Mouse (Mus musculus): ENCODE data around the gene Gm37240.

Gene Gm37240

DNA sequence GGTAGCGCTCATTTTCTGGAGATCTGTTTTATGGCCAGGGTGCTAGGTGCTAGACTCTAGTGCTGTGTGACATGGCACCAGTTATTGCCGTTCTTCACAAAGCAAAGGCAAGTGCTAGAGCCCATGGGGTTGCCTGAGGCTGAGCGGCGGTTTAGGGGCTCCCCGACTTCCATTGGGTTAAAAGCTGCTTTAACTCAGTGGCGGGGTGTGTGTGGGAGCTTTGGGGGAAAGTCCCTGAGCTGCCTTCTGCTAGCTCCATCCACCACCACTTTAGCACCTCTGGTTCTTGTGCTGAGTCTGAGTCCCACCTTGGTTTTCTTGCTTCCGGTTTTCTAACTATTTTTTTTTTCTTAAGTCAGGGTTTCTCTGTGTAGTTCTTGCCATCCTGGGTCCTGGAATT, 1207.3 kb downstream of the Gm37240 start:
- no peaks in the 10 kb centered on the region for H3K27me3 ChIP-seq (ENCODE audit: control insufficient read depth, insufficient read depth, low read length, poor library complexity, severe bottlenecking)
- DNase-seq (ENCODE audit: low read depth, low spot score): peak; percentile 41
- H3K36me3 ChIP-seq (ENCODE audit: control insufficient read depth, insufficient read depth, low read length, poor library complexity, severe bottlenecking): no peaks in the 10 kb centered on the region; the same call in 1 of the 2 replicates

DNA sequence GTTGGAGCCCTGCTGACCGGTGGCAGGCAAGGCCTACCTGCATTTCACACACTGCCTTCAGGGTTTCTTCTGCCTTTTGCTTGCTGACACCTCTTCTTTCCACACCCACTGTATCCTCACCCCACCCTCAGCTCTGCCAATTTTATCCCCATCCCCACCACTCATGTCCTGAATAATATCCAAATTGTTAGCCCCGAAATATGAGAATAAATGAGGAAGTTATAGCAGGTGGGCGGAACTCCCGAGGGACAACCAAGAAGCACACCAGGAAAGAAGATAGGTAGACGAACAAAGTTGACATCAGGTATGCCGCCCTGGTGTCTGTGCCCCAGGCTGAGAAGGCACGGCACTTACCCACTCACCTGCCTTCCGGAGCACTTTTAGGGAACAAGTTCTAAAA, 1207.8 kb downstream of the Gm37240 start:
- H3K27me3 ChIP-seq (ENCODE audit: control insufficient read depth, insufficient read depth, low read length, poor library complexity, severe bottlenecking): no peaks in the 10 kb centered on the region
- peak; percentile 55 for DNase-seq (ENCODE audit: low read depth, low spot score)

GRCm38 (mm10) chr3:84678891-84679290, 1208.4 kb downstream of the Gm37240 start:
- Histone ChIP-seq H3K36me3 (ENCODE audit: control insufficient read depth, insufficient read depth, low read length, poor library complexity, severe bottlenecking) (no peaks in the 10 kb centered on the region; the same call in 1 of the 2 replicates), H3K27me3 (ENCODE audit: control insufficient read depth, insufficient read depth, low read length, poor library complexity, severe bottlenecking) (no peaks in the 10 kb centered on the region)
- DNase-seq (ENCODE audit: low read depth, low spot score): peak; percentile 68

More for the DNA sequence above, 1207.8 kb downstream of the Gm37240 start:
- no peaks in the 10 kb centered on the region; the same call in 1 of the 2 replicates for H3K36me3 ChIP-seq (ENCODE audit: control insufficient read depth, insufficient read depth, low read length, poor library complexity, severe bottlenecking)

GRCm38 (mm10) chr3:84675710-84676109, 1211.6 kb downstream of the Gm37240 start:
- no peak for DNase-seq (ENCODE audit: low read depth, low spot score)
- H3K27me3 ChIP-seq (ENCODE audit: control insufficient read depth, insufficient read depth, low read length, poor library complexity, severe bottlenecking): no peaks in the 10 kb centered on the region

GRCm38 (mm10) chr3:84673552-84673951, 1213.8 kb downstream of the Gm37240 start:
- DNase-seq (ENCODE audit: low read depth, low spot score): peak; percentile 72

More at GRCm38 (mm10) chr3:84675710-84676109, 1211.6 kb downstream of the Gm37240 start:
- no peaks in the 10 kb centered on the region; the same call in 1 of the 2 replicates for H3K36me3 ChIP-seq (ENCODE audit: control insufficient read depth, insufficient read depth, low read length, poor library complexity, severe bottlenecking)

GRCm38 (mm10) chr3:84672136-84672535, 1215.2 kb downstream of the Gm37240 start:
- peak; percentile 50 for DNase-seq (ENCODE audit: low read depth, low spot score)
- Histone ChIP-seq H3K36me3 (ENCODE audit: control insufficient read depth, insufficient read depth, low read length, poor library complexity, severe bottlenecking) (no peaks in the 10 kb centered on the region), H3K27me3 (ENCODE audit: control insufficient read depth, insufficient read depth, low read length, poor library complexity, severe bottlenecking) (no peaks in the 10 kb centered on the region)

More at GRCm38 (mm10) chr3:84673552-84673951, 1213.8 kb downstream of the Gm37240 start:
- H3K36me3 ChIP-seq (ENCODE audit: control insufficient read depth, insufficient read depth, low read length, poor library complexity, severe bottlenecking): no peaks in the 10 kb centered on the region; the same call in 1 of the 2 replicates
- H3K27me3 ChIP-seq (ENCODE audit: control insufficient read depth, insufficient read depth, low read length, poor library complexity, severe bottlenecking): no peaks in the 10 kb centered on the region

DNA sequence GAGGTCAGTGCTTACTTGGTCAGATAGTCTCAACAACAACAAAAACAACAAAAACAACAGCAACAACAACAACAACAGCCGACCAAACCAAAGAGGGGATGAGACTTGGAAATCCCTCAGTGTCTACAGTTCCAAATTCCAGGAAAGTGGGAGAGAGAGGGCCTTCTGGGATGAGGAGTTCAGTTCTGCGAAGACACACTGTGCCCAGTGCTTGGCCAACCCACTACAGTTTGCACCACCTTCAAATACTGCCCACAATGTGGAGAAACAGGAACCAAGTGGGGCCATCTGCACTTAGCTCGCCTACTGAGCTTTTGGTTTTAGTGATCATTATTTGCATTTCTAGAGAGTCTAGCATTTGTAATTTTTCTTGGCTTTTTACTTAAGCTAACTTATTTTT, 1218.4 kb downstream of the Gm37240 start:
- Histone ChIP-seq H3K36me3 (ENCODE audit: control insufficient read depth, insufficient read depth, low read length, poor library complexity, severe bottlenecking) (no peaks in the 10 kb centered on the region), H3K27me3 (ENCODE audit: control insufficient read depth, insufficient read depth, low read length, poor library complexity, severe bottlenecking) (no peaks in the 10 kb centered on the region)
- peak; percentile 60 for DNase-seq (ENCODE audit: low read depth, low spot score)

DNA sequence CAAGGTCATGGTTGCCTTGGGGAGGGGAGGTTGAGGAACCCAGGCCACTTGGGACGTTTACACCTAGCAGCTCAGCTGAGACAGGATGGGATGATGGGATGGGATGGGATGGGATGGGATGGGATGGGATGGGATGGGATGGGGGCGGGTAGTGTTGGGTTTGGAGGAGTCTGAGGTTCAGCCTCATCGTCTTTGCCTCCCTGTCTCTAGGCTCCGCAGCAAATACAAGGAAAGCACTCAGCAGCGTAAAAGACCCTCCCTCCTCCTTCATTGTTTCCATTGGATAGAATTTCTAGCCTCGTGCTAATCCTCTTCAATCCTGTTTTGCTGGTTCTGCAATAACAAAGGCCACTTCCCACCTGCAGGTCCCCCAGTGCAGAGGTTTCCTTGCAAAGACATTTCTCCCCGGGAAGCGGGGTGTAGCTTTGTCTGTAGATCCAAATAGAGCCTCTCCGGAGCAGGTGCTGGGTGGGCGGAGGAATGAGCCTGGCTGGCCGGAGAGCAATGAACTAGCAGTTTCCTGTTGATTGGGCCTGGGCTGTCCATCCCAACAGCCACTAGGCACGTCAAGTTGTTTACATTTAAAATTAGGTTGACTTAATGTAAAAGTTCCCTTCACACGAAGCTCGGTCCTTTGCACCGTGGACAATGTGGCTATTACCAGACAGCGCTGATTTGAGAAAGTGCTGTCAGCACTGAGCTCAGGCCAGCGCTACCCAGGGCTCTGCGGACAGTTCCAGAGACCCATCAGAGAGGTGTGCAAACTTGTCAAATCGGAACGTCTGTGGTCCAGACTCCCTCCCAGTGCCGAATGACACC, 1221.9 kb downstream of the Gm37240 start:
- no peaks in the 10 kb centered on the region for H3K27me3 ChIP-seq (ENCODE audit: control insufficient read depth, insufficient read depth, low read length, poor library complexity, severe bottlenecking)

DNA sequence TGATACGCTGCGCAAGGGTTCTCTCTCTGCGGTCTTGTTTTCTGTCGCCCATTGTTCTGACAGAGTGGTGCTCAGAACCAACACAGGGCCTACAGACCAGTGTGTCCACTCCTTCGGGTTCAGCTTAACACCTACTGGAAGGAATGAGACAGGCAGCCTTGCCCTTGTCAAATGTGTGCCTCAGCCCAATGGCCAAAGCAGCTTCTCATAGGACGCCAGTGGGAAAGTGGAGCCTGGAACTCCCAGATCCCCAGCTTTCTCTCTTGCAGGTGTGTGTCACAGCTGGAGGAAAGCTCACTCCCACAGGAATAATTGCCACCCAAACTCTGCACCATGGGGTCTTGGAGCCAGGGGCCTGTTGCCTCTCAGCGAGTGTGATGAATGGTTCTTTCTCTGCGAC, 1222.6 kb downstream of the Gm37240 start:
- H3K36me3 ChIP-seq (ENCODE audit: control insufficient read depth, insufficient read depth, low read length, poor library complexity, severe bottlenecking): no peaks in the 10 kb centered on the region
- no peaks in the 10 kb centered on the region for H3K27me3 ChIP-seq (ENCODE audit: control insufficient read depth, insufficient read depth, low read length, poor library complexity, severe bottlenecking)

More for the DNA sequence above, 1221.9 kb downstream of the Gm37240 start:
- no peaks in the 10 kb centered on the region for H3K36me3 ChIP-seq (ENCODE audit: control insufficient read depth, insufficient read depth, low read length, poor library complexity, severe bottlenecking)
- no peak for DNase-seq (ENCODE audit: low read depth, low spot score)

GRCm38 (mm10) chr3:84663858-84664257, 1223.5 kb downstream of the Gm37240 start:
- no peak for DNase-seq (ENCODE audit: low read depth, low spot score)
- Histone ChIP-seq H3K27me3 (ENCODE audit: control insufficient read depth, insufficient read depth, low read length, poor library complexity, severe bottlenecking) (no peaks in the 10 kb centered on the region), H3K36me3 (ENCODE audit: control insufficient read depth, insufficient read depth, low read length, poor library complexity, severe bottlenecking) (no peaks in the 10 kb centered on the region)

More for the DNA sequence above, 1222.6 kb downstream of the Gm37240 start:
- DNase-seq (ENCODE audit: low read depth, low spot score): no peak

DNA sequence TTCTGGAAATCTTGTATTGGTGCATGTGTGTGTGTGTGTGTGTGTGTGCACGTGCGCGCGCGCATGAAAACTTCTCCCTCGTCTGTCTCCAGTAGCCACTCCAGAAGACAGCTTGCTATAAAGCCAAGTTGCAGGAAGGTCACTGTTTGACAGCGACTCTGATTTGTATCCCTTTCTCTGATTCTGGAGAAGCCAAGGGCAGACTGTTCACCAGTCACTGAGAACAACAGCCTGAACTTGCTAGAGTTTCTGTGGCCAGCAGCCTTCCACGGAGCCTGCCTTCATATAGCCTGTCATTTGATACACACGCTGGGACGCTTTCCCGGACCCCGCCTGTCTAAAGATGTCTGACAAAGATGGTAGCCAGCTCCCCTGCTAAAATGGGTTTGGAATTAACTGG, 1224.2 kb downstream of the Gm37240 start:
- Histone ChIP-seq H3K36me3 (ENCODE audit: control insufficient read depth, insufficient read depth, low read length, poor library complexity, severe bottlenecking) (no peaks in the 10 kb centered on the region), H3K27me3 (ENCODE audit: control insufficient read depth, insufficient read depth, low read length, poor library complexity, severe bottlenecking) (no peaks in the 10 kb centered on the region)
- no peak for DNase-seq (ENCODE audit: low read depth, low spot score)

GRCm38 (mm10) chr3:84660380-84660779, 1226.9 kb downstream of the Gm37240 start:
- DNase-seq (ENCODE audit: low read depth, low spot score): peak; percentile 53
- Histone ChIP-seq H3K36me3 (ENCODE audit: control insufficient read depth, insufficient read depth, low read length, poor library complexity, severe bottlenecking) (no peaks in the 10 kb centered on the region), H3K27me3 (ENCODE audit: control insufficient read depth, insufficient read depth, low read length, poor library complexity, severe bottlenecking) (no peaks in the 10 kb centered on the region)

DNA sequence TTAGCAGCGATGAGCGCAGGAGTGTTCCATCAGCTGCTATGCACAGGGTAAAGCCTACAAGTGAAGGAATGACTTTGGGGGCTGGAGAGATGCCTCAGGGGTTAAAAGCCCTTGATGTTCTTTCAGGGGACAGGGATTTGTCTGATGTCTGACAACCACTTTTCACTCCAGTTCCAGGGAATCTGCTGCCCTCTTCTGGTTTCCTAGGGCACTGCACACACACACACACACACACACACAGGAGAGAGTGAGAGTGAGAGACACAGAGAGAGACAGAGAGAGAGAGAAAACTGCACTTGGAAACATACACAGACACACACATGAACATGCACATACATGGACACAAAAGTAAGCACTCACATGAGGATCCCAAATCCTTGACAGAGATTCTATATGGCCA, 1228.4 kb downstream of the Gm37240 start:
- Histone ChIP-seq H3K36me3 (ENCODE audit: control insufficient read depth, insufficient read depth, low read length, poor library complexity, severe bottlenecking) (no peaks in the 10 kb centered on the region), H3K27me3 (ENCODE audit: control insufficient read depth, insufficient read depth, low read length, poor library complexity, severe bottlenecking) (no peaks in the 10 kb centered on the region)
- no peak for DNase-seq (ENCODE audit: low read depth, low spot score)

GRCm38 (mm10) chr3:84658017-84658416, 1229.3 kb downstream of the Gm37240 start:
- DNase-seq (ENCODE audit: low read depth, low spot score): peak; percentile 56
- no peaks in the 10 kb centered on the region for H3K27me3 ChIP-seq (ENCODE audit: control insufficient read depth, insufficient read depth, low read length, poor library complexity, severe bottlenecking)
- H3K36me3 ChIP-seq (ENCODE audit: control insufficient read depth, insufficient read depth, low read length, poor library complexity, severe bottlenecking): no peaks in the 10 kb centered on the region

DNA sequence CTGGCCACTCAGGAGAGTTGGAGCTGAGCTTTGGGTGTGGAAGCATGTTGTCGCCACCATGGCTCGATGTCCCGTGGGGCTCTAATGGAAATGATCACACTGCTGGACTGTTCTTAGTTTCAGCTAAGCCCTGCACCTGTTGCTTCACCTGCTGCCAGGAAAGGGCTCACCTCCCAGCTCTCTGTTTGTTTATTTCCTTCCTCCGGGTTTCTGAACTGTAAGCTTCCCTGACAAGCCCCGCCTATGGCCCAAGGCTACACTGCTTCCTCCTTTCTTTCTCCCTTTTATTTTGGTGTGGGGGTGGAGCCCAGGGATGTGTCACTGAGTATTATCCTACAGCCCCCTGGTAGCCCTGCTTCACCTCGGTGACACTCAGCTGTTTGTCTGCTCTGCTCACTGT, 1230.1 kb downstream of the Gm37240 start:
- peak; percentile 38 for DNase-seq (ENCODE audit: low read depth, low spot score)
- no peaks in the 10 kb centered on the region for H3K36me3 ChIP-seq (ENCODE audit: control insufficient read depth, insufficient read depth, low read length, poor library complexity, severe bottlenecking)
- no peaks in the 10 kb centered on the region for H3K27me3 ChIP-seq (ENCODE audit: control insufficient read depth, insufficient read depth, low read length, poor library complexity, severe bottlenecking)
